Mouse (Mus musculus) liver, adult 2 months (tissue): ENCODE measurements around the gene Ezr.

Source experiments
- CTCF ChIP-seq: fragments of 200-500 bp; IDR thresholded peaks from 2 replicates; pipeline ENCODE4 v1.5.1; 2011; ENCODE audit warnings: low read depth, low read length, control low read depth
- POLR2A ChIP-seq: fragments of 200-500 bp; IDR thresholded peaks from 2 replicates; pipeline ENCODE4 v1.6.1; 2011; ENCODE audit warnings: low read length, control low read depth; ENCODE audit not compliant: insufficient read depth; ENCODE audit errors: extremely low read depth

DNA sequence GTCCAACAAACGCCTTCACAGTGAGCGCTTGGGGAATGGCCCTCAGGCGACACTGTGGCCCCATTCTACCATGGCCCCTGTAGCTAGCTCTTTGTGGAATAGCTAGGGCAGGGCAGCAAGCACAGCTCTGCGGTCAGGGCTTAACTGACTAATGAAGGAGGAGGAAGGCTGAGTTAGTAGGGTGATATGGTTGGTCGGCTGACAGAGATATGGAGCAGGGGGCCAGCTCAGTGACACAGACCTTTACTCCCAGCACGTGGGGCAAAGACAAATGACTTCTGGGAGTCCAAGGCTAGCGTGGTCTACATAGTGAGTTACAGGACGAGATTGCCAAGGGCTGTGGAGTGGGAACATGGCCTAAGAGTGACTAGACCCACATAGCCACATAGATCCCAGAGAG lies 51.5 kb downstream of the Ezr start:
- TF ChIP-seq CTCF: no peak
- TF ChIP-seq POLR2A: no peak
